Mouse (Mus musculus): Measurements from ENCODE around the gene Mypn.

Gene Mypn

DNA sequence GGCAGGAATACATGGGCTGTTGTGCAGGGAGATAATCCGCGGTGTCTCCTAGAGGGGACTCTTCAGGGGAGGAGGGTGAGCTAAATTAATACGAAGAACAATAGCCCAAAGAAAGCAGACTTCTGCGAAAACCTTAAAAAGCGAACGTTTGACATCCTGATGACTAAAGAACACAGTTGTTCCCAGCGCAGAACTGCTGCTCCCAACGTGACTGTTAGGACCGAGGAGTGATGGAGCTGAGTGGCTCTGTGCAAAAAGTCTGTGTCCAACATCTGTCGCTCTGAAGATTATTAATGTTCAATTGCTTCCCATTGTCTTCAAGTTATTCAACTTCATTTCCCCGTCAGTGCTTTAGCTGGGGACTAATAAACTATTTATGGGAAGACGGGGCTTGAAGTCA, 105.6 kb downstream of the Mypn start:
- DNase-seq, result no peak

DNA sequence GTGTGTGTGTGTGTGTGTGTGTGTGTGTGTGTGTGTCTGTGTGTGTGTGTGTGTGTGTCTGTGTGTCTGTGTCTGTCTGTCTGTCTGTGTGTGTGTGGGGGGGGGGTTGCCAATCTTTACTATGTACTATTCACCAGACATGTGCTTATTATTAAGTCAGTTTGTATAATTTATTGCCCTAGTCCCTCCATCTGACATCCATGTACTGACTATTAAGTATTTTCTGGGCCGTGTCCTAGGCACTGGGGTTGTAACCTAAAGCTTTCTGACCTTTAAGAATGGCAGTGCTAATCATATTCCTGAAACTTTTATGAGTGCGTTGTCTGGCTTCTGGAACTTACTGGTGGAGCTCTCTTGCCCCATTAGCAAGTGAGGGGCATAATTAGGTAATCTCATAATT, 107.0 kb downstream of the Mypn start:
- DNase-seq, result no peak

DNA sequence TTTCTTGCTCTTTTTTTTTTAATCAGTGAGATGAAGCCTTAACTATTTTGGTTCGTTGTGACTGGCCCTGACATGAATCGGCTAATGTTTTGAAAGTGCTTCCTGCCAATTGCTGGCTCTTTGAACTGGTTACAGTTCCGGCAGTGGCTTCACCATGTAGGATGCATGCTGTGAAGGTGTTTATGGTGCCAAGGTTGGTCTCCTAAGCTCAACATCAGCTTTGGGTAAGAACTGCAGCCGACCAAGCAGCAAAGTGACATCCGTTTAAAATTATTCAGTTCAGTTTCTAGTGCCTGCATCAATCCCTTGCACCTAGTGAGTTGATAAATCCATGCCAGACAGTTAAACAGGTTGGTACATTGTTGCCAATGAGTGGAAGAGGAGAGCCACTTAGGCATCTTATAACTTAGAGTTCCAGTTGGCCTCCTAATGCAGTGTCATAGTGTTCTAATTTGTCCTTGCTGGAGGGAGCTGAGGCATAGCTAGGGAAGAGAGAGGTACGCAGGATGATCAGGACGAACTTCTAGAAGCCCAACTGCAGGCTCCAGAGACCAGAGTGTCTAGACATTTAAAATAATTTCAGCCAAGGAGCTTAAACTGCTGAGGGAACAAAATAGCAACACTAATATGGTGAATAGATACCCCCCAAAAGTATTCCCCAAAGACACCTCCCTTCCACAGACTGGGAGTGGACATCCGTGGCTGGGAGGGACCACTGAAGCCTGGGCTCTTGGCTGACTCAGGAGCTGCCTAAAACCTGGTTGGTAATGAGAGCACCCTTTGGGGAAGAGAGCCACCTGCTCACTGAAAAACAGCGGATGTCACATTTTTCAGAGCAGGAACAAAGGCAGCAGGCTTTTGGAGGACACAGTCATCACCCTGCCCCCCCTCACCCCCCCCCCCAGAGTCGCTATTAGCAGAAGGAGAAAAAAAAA, 110.9 kb downstream of the Mypn start:
- DNase-seq, result peak; percentile 53 to 61

DNA sequence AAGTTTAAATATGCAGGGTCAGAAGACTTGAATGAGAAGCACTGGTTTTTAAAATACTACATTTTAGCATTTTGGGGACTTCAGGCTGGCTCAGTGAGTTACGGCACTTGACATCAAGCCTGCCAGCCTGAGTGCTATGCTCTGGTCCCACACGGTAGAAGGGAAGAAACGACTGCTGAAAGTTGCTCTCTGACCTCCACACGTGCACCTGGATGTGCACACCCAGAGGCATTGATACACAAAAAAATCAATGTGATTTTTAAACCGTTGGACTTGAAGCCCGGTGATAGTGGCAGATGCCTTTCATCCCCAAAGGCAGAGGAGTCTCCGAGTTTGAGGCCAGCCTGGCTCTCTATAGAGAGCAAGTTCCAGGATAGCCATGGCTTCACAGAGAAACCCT, 111.8 kb downstream of the Mypn start:
- no peak for DNase-seq

DNA sequence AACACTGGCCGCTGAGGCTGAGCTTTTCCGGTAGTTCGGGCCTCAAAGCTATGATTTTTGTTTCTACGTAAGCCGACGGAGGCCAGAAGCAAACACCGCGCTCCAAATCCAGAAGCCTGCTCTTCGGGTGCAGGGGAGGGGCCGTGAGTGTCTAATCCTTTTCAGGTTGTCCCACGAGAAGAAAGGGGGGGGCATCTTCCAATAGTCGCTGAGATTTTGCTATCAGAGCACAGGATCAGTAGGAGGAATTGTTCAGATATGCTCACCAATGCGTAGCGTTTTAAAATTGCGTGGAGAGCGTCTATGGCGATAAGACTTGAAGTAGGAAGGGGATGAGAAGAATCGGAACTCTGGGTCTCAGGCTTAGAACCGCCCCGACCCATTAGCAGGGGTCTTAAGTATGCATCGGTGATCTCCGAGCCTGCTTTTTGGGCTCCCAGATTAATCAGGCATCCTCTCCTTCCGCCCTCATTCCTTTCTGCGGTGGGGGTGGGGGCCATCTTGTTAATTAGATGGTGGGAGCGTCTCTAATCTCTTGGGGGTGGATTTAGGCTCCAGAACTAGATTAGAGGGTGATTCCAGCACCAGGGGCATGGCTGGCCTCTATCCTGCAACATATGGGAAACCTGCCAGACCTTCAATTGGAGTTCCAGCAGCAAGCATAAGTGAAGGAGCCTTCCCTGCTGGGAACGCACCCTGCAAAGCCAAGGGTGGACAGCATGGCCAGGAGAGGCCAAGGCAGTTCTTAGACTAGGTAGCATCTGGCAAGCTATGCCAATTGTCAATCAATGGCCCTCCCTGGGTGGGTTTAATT, 113.8 kb downstream of the Mypn start:
- DNase-seq, result peak; percentile 58 to 70

DNA sequence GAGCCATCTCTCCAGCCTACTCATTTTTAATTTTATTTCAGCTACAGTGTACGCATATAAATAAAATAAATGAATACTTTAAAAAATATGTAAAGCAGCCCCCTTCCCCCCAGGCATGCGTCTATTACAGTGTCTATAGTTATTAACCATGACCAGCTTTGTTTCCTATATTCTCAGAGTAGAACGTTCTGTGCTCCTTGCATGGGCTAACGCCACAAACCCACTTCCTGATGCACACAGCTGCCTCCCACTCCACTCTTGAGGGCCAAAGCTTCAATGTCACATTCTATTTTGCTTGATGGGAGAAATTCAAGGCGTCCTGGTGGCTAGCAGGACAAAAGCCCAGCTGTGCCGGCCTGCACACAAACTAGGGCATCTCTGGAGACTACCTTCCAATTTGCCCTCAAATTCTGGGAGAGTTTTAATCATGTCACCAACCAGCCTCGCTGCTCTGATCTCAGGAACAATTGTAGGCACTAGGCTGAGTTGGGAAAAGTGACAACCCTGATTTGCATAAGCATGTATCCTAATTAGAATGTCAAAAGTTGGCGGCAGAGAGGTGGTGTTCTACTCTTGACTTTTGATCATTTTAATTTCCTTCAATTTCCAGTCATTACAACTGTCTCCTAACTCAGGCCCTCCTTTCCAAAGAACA, 114.5 kb downstream of the Mypn start:
- DNase-seq, result no peak

DNA sequence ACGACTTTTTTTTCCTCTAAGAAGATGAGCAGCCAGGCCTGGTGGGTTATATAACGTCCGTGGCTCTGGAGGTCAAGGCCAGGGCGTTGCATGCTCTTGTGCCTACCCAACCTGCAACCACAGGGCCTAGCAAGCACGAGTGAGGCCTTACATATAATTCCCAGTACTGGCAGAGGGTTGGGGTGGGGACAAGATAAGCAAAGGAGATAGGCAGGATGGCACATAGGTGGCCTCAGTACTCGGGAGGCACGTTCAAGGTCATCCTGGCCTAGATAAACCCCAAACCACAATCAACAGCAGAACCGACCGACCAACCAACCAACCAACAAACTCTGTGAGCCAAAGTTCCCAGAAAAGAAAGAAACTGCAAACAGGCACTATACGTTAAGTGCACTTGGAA, 117.4 kb downstream of the Mypn start:
- DNase-seq, result no peak

DNA sequence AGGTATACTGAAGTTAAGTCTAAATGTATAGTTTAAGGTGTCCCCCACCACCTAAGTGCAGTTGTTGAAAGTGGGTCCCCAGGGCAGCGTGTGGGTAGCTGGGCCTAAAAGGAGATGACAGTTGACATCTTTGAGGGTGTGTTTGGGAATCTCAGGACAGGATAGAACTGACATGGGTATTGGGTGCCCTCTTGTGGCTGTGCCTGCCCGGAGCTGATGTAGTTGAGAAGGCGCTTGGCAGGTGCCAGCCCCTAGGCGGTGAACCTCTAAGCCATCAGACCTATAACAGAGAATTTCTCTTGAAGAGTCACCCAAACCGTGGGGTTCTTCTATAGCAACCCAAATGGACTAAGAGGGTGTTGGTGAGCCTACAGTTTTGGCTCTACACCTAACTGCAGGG, 137.8 kb downstream of the Mypn start:
- peak; percentile 91 to 93 for DNase-seq
